Mouse (Mus musculus) ES-Bruce4 (cell line): ENCODE measurements around the gene Zscan10.

ENCODE experiments used
- CTCF ChIP-seq: IDR thresholded peaks from one replicate; pipeline ENCODE4 v1.8.1; 2011; ENCODE audit warnings: low read depth, low read length
- POLR2A ChIP-seq: IDR thresholded peaks from one replicate; pipeline ENCODE4 v1.8.1; 2011; ENCODE audit warnings: low read length; ENCODE audit not compliant: insufficient read depth

GRCm38 (mm10) chr17:23631241-23631640 is 30.6 kb downstream of the Zscan10 start:
- TF ChIP-seq POLR2A (no peak), CTCF (no peak)
